Mouse (Mus musculus) small intestine, adult 2 months (tissue): ENCODE results near the gene Tom1l1. TPM values are rescaled to one million over a fixed set of nuclear protein-coding genes. Genes with fewer than 3 reads are reported as not detected.

Source experiments
- H3K27ac ChIP-seq: fragments of 200-500 bp; 2 replicates; pipeline ENCODE4 v1.5.1; 2012; ENCODE audit warnings: low read depth, low read length, control low read depth, inconsistent platforms; ENCODE audit not compliant: insufficient read depth
- H3K27me3 ChIP-seq: fragments of 200-500 bp; 2 replicates; pipeline ENCODE4 v1.6.1; 2012; ENCODE audit warnings: mild to moderate bottlenecking, moderate library complexity, low read length, inconsistent platforms; ENCODE audit not compliant: control insufficient read depth, insufficient read depth
- H3K36me3 ChIP-seq: fragments of 200-500 bp; 2 replicates; pipeline ENCODE4 v1.6.1; 2012; ENCODE audit warnings: mild to moderate bottlenecking, low read length, control low read depth, inconsistent platforms; ENCODE audit not compliant: control insufficient read depth, insufficient read depth
- H3K4me1 ChIP-seq: fragments of 200-500 bp; 2 replicates; pipeline ENCODE4 v1.6.1; 2012; ENCODE audit warnings: low read length, inconsistent platforms, mixed read lengths; ENCODE audit not compliant: control insufficient read depth, insufficient read depth, insufficient read length
- H3K4me3 ChIP-seq: fragments of 200-500 bp; 2 replicates; pipeline ENCODE4 v1.5.1; 2012; ENCODE audit warnings: low read depth, mild to moderate bottlenecking, control low read depth, inconsistent platforms, low read length, moderate library complexity
- CTCF ChIP-seq: fragments of 200-500 bp; IDR thresholded peaks from 2 replicates; pipeline ENCODE4 v1.5.1; 2012; ENCODE audit warnings: low read depth, mild to moderate bottlenecking, control low read depth, inconsistent platforms, low read length, moderate library complexity, mixed read lengths; ENCODE audit not compliant: insufficient replicate concordance, insufficient read length; ENCODE audit errors: extremely low read depth
- POLR2A ChIP-seq: fragments of 200-500 bp; IDR thresholded peaks from 2 replicates; pipeline ENCODE4 v1.6.1; 2012; ENCODE audit warnings: low read depth, mild to moderate bottlenecking, control low read depth, inconsistent platforms, low read length, moderate library complexity
- WGBS: fragments of 180-500 bp; shearing (Covaris S2); methylation state at CpG from one replicate; pipeline ENCODE4 v1.1.7; 2018; 5-methylcytosine and 5-hydroxymethylcytosine counted together
- polyA plus RNA-seq: library from polyadenylated mRNA; depleted of rRNA; stranded (reverse); fragments of >200 nt; gene quantifications from 2 replicates; pipeline ENCODE4 v1.2.3, GENCODE M21; 2012

Tom1l1 gene
- polyA plus RNA-seq, 1 experiment, result 9.7 TPM

DNA sequence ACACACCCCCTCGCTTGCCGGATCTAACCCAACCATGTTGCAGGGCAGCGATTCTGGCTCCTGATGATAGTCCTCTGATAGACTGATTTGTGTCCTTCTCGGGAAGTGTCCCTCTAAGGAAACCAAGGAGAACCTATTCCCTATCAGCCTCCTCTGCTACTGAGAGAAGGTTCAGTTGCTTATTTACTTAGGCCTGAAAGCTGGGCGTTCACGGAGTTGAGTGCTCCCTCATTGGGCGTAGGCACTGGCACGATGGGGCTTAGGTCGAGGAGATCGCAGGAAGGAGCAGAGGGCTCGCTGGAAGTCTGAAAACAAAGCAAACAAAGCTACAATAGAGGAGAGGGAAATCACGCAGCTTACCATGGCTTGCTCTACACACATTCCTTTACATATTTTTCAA is 30.6 kb downstream of the Tom1l1 start:
- Histone ChIP-seq H3K27me3 (no peaks in the 10 kb centered on the region), H3K4me1 (peaks cover 4% of the 10 kb centered on the region; the same call in 1 of the 2 replicates), H3K4me3 (no peak overlapping the region), H3K36me3 (peaks cover 54% of the 10 kb centered on the region), H3K27ac (peak overlapping the region; percentile 67)
- TF ChIP-seq POLR2A (no peak), CTCF (no peak)
- 62% methylated on average over 12 of the region's 12 CpGs for WGBS

- TF ChIP-seq POLR2A (no peak), CTCF (no peak)
- no peak overlapping the region for H3K27ac ChIP-seq
- H3K27me3 ChIP-seq, result no peaks in the 10 kb centered on the region
- H3K4me1 ChIP-seq, result no peaks in the 10 kb centered on the region
- WGBS, result 95% methylated on average over 4 of the region's 4 CpGs
- H3K36me3 ChIP-seq, result peaks cover 56% of the 10 kb centered on the region
- no peak overlapping the region for H3K4me3 ChIP-seq
Observed at GRCm38 (mm10) chr11:90652603-90653002, 35.6 kb downstream of the Tom1l1 start.

GRCm38 (mm10) chr11:90650231-90650885 is 37.8 kb downstream of the Tom1l1 start:
- peaks cover 54% of the 10 kb centered on the region for H3K36me3 ChIP-seq
- no peaks in the 10 kb centered on the region for H3K4me1 ChIP-seq
- 84% methylated on average over 9 of the region's 9 CpGs for WGBS
- no peak overlapping the region for H3K27ac ChIP-seq
- TF ChIP-seq POLR2A (no peak), CTCF (no peak)
- H3K27me3 ChIP-seq, result no peaks in the 10 kb centered on the region
- no peak overlapping the region for H3K4me3 ChIP-seq

- H3K4me1 ChIP-seq, result no peaks in the 10 kb centered on the region
- no peaks in the 10 kb centered on the region for H3K27me3 ChIP-seq
- H3K36me3 ChIP-seq, result peaks cover 60% of the 10 kb centered on the region
- WGBS, result 69% methylated on average over 6 of the region's 6 CpGs
- no peak overlapping the region for H3K27ac ChIP-seq
- no peak overlapping the region for H3K4me3 ChIP-seq
- no peak for TF ChIP-seq POLR2A
- TF ChIP-seq CTCF, result no peak
Observed at GRCm38 (mm10) chr11:90649777-90650176, 38.4 kb downstream of the Tom1l1 start.

- Histone ChIP-seq H3K27ac (peak overlapping the region; percentile 56), H3K36me3 (peaks cover 6% of the 10 kb centered on the region), H3K4me1 (peaks cover 4% of the 10 kb centered on the region; the same call in 1 of the 2 replicates), H3K4me3 (peak overlapping the region; percentile 84), H3K27me3 (no peaks in the 10 kb centered on the region)
- TF ChIP-seq POLR2A (no peak), CTCF (no peak)
- WGBS, result under 1% methylated on average over 54 of the region's 54 CpGs
Observed at GRCm38 (mm10) chr11:90638312-90638830, 49.8 kb downstream of the Tom1l1 start.

GRCm38 (mm10) chr11:90637440-90638311 is 50.5 kb downstream of the Tom1l1 start, which contains the start of the genes Stxbp4 and Cox11:
Gene Stxbp4 (minus strand): TSS chr11:90638084.
Gene Cox11 (plus strand): TSS chr11:90638173.
- under 1% methylated on average over 48 of the region's 48 CpGs for WGBS
- H3K4me1 ChIP-seq, result peaks cover 4% of the 10 kb centered on the region; the same call in 1 of the 2 replicates
- peak within 1 kb of the TSS; percentile 56 for H3K27ac ChIP-seq
- no peaks in the 10 kb centered on the region for H3K27me3 ChIP-seq
- peak within 1 kb of the TSS; percentile 84 for H3K4me3 ChIP-seq
- H3K36me3 ChIP-seq, result peaks cover 2% of the 10 kb centered on the region
- TF ChIP-seq CTCF, result peak; percentile 76; the same call in 1 of the 2 replicates
- TF ChIP-seq POLR2A, result peak; percentile 88
